Mouse (Mus musculus): ENCODE measurements around the gene Adprh.

Adprh gene
- long read RNA-seq, experiment 1, transcript Adprh-201 (4 exons, 2,966 nt) = major isoform, 125 of 129 reads
- long read RNA-seq, experiment 1, partial matches to known transcripts = 2 of 129 reads
- long read RNA-seq, experiment 1, other reads (novel, unspliced or antisense) = 2 of 129 reads
- long read RNA-seq, experiment 2, transcript Adprh-201 (4 exons, 2,966 nt) = major isoform, 175 of 180 reads
- long read RNA-seq, experiment 2, partial matches to known transcripts = 5 of 180 reads
- long read RNA-seq, experiment 2, other reads (novel, unspliced or antisense) = 0 of 180 reads

DNA sequence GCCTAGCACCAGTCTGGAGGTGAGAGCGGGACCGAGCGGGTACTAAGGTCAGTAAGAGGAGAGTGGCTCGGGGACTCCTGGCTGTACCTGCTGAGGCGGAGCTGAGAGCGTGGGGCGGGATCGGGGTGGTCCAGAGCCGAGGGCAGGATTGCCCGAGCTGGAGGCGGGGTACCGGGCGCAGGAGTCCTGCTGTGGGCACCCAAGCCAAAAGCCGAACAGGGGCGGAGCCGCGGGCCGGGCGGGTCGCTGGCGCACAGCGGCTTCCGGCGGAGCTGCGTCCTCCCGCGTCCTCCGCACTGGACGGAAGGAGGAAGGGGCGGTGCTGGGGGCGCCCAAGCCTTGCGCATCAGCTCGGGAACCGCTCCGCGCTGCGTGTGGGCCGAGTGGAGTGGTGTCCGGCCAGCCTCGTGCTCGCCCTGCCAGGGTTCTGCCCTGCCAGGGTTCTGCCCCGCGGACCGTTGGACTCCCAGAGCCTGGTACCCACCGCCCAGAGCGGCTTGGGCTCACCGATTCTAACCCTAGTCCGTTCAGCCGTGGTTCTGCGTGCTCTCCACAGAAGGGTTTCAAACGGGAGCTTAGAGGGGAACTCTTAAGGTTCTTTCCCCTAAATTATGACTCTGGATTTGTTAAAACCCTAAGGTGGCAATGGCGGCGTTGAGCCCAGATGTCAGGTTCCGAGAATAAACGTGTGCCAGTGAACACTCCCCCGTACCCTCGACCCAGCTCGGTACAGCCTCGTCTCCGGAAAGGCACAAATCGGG is at the start of gene Adprh:
Adprh (minus strand) TSS at position 262 of the 761 bp plus-strand sequence.
- intact Hi-C loops (cut with DNase I) = no loop called here

DNA sequence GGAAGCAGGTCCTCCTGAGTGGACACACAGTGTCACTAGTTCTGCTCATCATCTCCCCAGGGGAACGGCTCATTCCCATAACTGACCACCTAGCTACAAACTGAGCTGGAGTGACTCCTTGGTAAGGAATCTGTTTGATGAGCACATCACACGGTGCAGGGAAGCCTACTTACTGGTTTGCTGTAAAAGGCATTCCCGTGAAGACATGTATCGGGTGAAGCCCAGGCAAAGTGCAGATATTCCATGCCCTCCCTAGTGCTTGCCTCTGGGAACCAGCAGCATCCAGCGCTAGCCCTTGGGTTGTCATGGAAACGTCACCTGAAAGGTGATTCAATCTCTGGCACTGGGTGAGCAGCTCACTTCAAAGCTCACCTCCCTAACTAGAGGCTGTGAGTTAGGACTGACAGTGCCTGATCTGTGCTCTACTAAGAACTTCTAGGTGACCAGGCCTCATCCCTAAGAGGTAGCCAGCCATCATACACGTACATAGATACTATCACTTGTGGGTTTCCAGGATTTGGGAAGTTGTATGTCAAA is 44.2 kb upstream of the Adprh start:
- intact Hi-C loops (cut with DNase I) = no loop called here

DNA sequence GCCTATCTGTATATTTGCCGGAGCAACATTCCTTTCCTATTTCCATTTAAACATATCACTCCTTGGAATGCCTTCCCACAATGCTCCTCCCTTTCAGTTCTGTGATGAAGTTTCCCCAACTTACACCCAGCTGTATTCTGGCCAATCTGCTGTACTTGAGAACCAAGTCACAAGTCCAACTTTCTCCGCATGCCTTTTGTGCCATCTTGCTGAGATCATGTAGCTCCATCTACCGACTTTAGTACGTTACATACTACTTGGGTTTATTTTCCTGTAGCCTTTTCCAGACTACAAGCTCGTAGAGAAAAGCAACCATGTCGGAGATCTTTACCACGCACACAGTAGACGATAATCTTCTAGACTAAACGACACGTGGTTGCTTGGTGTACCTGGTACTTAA is 41.4 kb upstream of the Adprh start:
- intact Hi-C loops (cut with DNase I) = no loop called here

DNA sequence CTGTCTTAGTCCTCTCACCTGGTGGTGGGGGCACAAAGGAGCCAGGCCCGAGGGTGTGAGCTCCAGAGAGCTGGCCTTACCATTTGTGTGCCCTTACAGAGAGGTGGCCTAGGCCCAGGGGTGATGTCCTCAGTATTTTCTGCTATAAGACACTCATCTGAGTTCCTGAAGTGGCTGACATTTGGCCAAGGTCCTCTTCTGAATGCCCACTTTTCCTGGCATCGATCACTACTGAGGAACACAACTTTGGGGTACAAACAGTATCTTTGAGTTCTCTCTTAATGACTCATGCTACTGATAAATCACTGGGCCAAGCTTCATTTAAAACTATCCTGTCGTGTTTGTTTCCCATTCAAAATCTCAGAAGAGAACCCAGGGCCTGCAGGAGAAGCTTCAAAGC is 40.0 kb upstream of the Adprh start:
- intact Hi-C loops (cut with DNase I) = no loop called here

DNA sequence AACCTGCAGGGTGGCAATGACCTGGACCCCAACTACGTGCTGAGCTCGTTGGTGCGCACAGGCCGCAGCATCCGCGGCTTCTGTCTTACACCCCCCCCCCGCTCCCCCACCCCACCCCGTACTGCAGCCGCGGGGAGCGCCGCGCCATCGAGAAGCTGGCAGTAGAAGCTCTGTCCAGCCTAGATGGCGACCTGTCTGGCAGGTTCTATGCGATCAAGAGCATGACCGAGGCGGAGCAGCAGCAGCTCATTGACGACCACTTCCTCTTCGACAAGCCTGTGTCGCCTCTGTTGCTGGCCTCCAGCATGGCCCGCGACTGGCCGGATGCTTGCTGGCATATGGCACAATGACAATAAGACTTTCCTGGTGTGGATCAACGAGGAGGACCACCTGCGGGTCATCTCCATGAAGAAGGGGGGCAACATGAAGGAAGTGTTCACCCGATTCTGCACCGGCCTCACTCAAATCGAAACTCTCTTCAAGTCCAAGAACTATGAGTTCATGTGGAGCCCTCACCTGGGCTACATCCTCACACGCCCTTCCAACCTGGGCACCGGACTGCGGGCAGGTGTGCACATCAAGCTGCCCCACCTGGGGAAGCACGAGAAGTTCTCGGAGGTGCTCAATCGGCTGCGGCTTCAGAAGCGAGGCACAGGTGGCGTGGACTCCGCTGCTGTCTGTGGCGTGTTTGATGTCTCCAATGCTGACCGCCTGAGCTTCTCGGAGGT is 31.2 kb upstream of the Adprh start:
- intact Hi-C loops (cut with DNase I) = no loop called here

DNA sequence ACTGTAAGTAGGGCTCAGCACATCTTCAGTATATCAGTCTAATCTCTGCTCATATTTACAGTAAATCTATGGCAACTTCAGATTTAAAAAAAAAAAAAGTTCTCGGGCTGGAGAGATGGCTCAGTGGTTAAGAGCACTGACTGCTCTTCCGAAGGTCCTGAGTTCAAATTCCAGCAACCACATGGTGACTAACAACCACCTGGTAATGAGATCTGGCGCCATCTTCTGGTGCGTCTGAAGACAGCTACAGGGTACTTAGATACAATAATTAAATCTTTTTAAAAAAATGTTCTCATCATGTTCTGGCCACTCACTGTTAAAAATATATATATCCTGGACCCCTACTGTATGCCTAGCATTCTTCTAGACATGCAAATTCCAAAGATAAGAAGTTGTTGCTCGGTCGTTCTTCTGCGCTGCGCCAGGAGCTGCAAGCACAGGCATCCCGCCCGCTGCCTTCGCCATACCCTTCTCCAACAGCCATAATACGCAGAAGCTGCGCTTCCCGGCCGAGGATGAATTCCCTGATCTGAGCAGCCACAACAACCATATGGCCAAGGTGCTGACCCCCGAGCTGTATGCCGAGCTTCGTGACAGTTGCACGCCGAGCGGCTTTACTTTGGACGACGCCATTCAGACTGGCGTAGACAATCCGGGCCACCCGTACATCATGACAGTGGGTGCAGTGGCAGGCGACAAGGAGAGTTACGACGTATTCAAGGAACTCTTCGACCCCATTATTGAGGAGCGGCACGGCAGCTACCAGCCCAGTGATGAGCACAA is 30.5 kb upstream of the Adprh start:
- intact Hi-C loops (cut with DNase I) = no loop called here

DNA sequence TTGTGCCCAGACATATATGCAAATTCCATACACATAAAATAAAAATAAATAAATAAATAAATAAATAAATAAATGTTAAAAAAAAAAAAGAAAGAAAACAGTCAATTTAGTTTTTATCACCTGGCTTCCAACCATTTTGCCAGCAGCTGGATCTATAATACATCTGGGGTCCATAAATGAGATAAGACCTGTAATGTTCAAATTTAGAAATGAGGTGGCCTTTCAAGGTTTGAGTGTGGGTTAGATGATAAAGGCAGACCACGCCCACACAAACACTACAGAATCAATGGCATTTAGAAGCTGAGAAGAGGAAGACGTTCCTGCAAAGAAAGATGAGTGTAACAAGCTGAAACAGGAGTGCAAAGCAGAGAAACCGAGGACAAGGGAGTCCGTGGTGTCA is 28.8 kb upstream of the Adprh start:
- intact Hi-C loops (cut with DNase I) = no loop called here

DNA sequence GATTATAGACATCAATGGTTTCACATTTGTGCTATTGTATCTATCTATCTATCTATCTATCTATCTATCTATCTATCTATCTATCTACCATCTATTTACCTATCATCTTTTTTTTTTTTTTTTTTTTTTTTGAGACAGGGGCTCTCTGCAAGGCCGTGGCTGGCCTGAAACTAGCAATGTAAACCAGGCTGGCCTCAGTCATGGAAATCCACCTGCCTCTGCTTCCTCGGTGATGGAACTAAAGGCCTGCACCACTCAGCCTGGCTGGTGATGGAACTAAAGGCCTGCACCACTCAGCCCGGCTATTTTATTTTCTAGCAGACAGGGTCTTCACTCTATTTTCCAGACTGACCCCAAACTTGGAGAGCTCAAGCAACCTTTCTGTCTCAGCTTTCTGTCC is 25.8 kb upstream of the Adprh start:
- intact Hi-C loops (cut with DNase I) = no loop called here

DNA sequence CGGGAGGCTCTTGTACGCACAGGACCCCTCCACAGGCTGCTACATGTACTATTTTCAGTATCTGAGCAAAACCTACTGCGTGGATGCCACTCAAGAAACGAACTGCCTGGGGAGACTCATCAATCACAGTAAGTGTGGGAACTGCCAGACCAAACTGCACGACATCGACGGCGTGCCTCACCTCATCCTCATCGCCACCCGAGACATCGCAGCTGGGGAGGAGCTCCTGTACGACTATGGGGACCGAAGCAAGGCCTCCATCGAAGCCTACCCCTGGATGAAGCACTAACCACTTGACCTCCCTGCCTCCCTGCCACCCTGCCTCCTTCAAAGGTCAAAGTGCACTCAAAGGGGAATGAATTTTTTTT is 24.7 kb upstream of the Adprh start:
- intact Hi-C loops (cut with DNase I) = loop anchor here (2.0 kb wide), 1 partner anchor 100 kb away; no protein-coding TSS in a partner anchor

DNA sequence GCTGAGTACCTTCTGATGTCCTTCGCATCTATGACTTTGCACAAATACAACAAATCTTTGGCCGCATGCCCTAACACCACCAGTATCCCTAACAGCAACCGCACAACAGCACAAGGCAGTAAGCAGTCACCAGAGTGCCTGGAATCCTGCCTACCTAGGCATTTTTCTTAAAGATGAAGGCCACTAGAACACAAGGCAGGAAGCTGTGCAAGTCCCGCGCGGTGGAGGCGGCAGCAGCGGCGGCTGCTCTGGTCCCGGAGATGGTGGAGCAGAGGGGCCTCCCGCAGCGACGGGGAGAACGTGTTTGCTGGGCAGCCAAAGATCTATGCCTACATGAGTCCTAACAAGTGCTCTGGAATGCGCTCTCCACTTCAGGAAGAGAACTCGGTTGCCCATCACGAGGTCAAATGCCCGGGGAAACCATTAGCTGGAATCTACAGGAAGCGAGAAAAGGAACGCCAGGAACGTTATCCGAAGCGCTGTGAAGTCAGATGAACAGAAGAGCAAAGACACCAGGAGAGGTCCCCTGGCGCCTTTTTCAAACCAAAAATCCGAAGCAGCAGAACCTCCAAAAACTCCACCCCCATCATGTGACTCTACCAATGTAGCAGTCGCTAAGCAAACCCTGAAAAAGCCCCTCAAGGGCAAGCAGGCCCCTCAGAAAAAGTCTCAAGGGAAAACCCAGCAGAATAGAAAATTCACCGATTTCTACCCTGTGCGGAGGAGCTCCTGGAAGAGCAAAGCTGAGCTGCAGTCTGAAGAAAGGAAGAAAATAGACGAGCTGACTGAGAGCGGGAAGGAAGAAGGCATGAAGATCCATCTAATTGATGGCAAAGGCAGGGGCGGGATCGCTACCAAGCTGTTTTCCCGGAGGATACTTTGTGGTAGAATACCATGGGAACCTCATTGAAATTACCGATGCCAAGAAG is 24.1 kb upstream of the Adprh start:
- intact Hi-C loops (cut with DNase I) = loop anchor here (2.0 kb wide), 1 partner anchor 100 kb away; no protein-coding TSS in a partner anchor

DNA sequence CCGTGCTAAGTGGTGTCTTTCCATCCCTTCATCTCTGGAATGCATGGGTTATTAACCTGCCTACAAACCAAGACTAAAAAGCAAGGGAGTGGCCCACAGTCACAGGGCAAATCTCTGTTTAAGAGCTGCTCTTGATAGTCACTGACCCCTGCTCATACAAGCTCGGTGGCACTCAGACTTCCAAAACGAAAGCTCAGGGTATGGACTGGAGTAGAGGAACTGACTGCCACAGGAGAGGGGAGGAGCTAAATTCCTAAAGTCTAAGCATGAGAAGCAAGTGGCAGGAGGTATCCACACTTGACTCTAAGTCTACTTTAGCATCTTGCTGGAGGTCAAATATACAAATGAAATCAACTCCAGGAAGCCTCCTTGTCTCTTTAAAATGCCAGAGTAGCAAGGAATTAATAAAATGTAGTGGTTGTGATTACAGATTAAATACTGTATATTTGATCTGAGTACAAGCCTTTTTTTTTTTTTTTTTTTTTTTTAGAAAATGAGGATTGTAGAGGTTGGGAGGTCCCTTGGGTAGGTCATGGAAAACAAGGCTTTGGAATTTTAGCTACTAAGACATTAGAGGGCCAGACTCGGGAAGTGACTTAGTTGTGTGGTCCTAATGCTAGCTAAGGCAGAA is 23.3 kb upstream of the Adprh start:
- intact Hi-C loops (cut with DNase I) = loop anchor here (2.0 kb wide), 1 partner anchor 99 kb away; no protein-coding TSS in a partner anchor

DNA sequence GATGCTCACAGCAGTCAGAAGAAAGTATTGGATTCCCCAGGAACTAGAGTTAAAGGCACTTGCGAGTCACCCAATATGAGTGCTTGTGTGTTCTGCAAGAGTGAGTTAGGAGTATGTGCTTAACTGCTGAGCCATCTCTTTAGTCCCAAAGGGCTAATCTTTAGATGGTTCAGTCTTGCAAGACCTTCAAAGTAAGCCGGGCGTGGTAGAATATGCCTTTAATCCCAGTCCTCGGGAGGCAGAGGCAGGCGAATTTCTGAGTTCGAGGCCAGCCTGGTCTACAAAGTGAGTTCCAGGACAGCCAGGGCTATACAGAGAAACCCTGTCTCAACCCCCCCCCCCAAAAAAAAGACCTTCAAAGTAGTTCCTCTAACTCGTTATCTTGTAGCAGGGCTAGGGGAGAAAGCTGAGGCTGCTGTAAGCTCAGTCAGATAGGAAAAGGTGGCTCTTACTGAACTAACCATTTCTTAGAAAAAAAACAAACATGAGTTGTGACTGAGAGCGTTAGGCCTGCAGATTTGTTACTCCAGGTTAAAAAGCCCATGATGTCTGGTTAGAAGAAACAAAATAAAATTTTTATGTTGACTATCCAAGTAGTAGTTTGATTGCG is 22.3 kb upstream of the Adprh start:
- intact Hi-C loops (cut with DNase I) = no loop called here

DNA sequence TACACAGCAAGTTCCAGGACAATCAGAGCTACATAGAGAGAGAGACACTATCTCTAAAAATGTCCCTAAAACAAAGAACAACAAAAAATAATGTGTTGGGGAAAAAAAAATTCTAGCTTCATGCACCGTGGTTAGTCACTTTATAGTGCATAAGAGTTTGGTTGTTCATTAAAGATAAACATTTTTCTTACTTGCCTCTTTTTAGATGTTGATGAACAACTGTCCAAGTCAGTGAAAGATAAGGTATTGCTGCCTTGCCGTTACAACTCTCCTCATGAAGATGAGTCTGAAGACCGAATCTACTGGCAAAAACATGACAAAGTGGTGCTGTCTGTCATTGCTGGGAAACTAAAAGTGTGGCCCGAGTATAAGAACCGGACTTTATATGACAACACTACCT is 21.2 kb upstream of the Adprh start:
- intact Hi-C loops (cut with DNase I) = no loop called here

DNA sequence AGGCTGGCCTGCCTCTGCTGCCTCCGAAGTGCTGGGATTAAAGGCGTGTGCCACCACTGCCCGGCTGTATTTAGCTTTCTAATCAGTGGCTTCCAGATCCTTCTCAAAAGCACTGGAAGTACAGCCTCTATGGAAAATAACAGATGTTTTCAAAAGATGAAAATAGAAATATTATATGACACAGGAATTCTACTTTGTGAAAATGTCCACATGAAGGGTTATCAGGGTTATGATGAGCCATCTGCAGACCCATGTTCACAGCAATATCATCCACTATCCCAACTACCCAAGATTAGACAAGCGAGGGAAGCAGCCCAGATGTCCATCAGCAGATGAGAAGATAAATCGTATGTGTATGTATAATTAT is 20.0 kb upstream of the Adprh start:
- intact Hi-C loops (cut with DNase I) = no loop called here

DNA sequence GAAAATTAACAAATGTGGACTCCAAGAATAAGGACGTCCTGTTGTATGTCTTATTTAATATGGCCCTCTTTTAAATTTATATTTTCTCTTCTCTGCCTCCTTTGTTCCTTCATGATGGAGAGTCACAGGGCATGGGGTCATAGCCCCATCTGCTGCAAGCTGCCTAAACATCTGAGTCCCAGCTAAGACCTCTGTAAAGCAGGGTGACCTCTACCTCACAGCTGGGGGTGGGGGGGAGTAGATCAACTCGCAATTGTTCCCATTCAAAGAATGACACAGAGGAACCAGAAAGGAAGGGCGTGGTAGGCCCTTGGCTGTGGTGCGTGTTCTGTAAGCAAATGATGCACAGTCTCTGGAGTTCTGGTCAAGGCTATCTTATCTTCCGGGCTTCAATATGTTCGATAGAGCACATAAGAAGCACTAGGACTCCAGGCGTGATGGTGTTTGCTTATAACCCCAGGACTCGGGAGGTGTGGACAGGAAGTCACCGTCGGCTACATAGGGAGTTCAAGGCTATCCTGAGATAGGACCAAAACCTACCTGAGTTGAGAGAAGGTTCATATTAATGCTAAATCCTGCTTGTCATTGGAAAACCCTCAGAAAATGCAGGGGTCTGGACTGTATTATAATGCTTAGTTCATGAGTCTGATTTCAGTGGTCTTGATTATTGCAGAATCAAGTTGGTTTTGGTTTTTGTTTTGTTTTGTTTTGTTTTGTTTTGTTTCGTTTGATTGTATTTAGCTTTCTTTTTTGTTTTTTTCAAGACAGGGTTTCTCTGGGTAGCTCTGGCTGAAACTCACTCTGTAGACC is 19.4 kb upstream of the Adprh start:
- intact Hi-C loops (cut with DNase I) = no loop called here

DNA sequence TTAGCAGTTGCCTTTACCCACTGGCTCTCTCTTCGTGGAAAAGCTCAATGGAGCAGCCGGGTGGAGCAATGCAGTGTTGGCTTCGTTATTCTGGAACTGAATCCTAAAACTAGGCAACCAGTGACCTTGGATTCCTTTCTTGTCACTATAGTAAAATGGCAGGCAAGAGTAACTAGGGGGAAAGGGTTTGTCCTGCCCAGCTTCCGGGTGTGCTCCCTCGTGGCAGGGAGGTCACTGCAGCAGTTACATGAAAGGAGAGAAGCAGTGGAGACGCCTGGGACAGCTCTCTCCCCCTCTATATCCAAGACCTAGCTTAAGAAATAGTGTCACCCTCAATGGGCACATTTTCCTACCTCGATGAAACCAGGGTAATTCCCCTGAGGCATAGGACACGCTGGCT is 16.9 kb upstream of the Adprh start:
- intact Hi-C loops (cut with DNase I) = no loop called here

DNA sequence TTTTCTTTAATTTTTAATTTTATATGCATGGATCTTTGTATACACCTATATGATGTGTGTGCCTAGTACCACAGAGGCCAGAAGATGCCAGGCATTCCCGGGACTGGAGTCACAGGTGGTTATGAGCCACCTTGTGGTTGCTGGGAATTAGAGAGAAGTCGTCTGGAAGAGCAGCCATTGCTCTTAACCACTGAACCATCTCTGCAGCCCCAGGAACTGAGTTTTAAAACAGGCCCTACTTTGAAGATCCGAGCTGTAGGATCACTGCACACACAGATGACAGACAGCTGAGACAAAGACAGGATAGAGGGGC is 16.2 kb upstream of the Adprh start:
- intact Hi-C loops (cut with DNase I) = no loop called here

DNA sequence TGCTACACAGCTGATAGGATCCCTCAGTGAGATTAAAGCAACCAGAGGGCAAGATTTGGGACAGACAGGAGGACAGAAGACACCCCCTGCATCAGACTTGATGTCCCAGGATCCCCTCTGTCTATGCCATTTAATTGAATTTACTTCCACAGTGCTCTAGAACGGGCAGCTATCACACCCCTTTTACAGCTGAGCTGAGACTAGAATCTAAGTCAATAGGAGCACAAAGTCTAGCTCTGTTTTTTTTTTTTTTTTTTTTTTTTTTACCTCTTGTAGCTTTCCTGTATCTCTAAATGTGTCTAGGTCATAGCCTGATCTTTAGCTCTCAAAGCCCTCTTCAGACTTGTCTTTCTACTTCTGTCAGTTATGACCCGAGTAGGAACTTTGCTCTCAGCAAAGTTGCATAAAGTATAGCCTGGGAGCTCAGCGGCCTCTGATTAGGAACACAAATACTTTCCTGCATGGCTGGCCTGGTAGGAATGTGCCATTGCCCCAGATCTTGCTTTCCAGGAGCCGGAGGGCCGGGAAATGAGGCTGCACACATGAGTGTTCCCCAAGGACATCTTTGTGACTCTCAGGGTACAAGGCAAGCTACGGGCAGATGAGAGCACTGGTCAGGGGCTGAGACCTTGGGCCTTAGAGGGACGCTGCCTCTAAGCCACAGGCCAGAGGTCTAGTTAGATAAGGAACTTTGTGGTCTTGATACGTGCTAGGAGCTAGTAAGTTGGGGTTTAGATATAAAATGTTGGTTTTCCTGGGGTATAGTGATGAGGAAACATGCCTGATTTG is 15.6 kb upstream of the Adprh start:
- intact Hi-C loops (cut with DNase I) = no loop called here
